11 mouse cellular contexts compared by ENCODE assay signal in genomic region chr6:99019266-99019665, GRCm38 (mm10).
DNase-seq lines count a peak whose midpoint lies in the region; ATAC-seq and TF ChIP-seq lines count a peak whose summit lies in the region.
"Had no signal": no experiment of that assay in that cellular context is flagged by ENCODE, and none has a peak within 500 bp of the region (broad histone marks: within the 10 kb centered on the region; RNA-seq: fewer than 3 reads in every experiment).

No protein-coding gene starts in this region.

- H3K9ac ChIP-seq in hindbrain, embryonic 15.5 days: no peak overlapping the region
- H3K9ac ChIP-seq in hindbrain, embryonic 16.5 days (ENCODE audit: low read depth, low read length): no peak overlapping the region
- H3K9ac ChIP-seq in stomach, postnatal 0 days (ENCODE audit: low read length): no peak overlapping the region
- H3K9ac ChIP-seq: embryonic facial prominence, embryonic 15.5 days; hindbrain, embryonic 12.5 days had no signal

- no peaks in the 10 kb centered on the region for H3K9me3 ChIP-seq in hindbrain, embryonic 15.5 days
- no peaks in the 10 kb centered on the region for H3K9me3 ChIP-seq in hindbrain, embryonic 16.5 days (ENCODE audit: control insufficient read depth, low read length)
- no peaks in the 10 kb centered on the region for H3K9me3 ChIP-seq in stomach, postnatal 0 days (ENCODE audit: control insufficient read depth, low read length)
- H3K9me3 ChIP-seq: embryonic facial prominence, embryonic 15.5 days; hindbrain, embryonic 12.5 days had no signal

- 36% methylated on average over 9 of the region's 9 CpGs for WGBS in hindbrain, embryonic 15.5 days
- WGBS in hindbrain, embryonic 16.5 days: 36% methylated on average over 9 of the region's 9 CpGs
- WGBS in stomach, postnatal 0 days: 42% methylated on average over 9 of the region's 9 CpGs

- no peak overlapping the region for H3K4me3 ChIP-seq in hindbrain, embryonic 15.5 days
- no peak overlapping the region for H3K4me3 ChIP-seq in hindbrain, embryonic 16.5 days (ENCODE audit: low read length)
- H3K4me3 ChIP-seq in stomach, postnatal 0 days (ENCODE audit: low read depth, low read length): no peak overlapping the region
- H3K4me3 ChIP-seq: embryonic facial prominence, embryonic 15.5 days; hindbrain, embryonic 12.5 days had no signal

- TF ChIP-seq CTCF in stomach, postnatal 0 days (IDR thresholded peaks at IDR 0.05; ENCODE audit: low read depth): no peak

- peaks cover 5% of the 10 kb centered on the region for H3K4me1 ChIP-seq in hindbrain, embryonic 15.5 days (replicated peaks)
- peaks cover 3% of the 10 kb centered on the region; the same call in 1 of the 2 replicates for H3K4me1 ChIP-seq in hindbrain, embryonic 16.5 days (ENCODE audit: control insufficient read depth, insufficient read depth, low read depth, low read length)
- H3K4me1 ChIP-seq in stomach, postnatal 0 days (replicated peaks; ENCODE audit: control insufficient read depth, insufficient read depth): peaks cover 12% of the 10 kb centered on the region

- H3K4me2 ChIP-seq in hindbrain, embryonic 15.5 days: 0 out of 2 replicates have a peak overlapping the region, but pooled peaks have one; percentile 0
- no peak overlapping the region for H3K4me2 ChIP-seq in hindbrain, embryonic 16.5 days (ENCODE audit: low read length)
- peak overlapping the region; percentile 27; the same call in 1 of the 2 replicates for H3K4me2 ChIP-seq in stomach, postnatal 0 days (replicated peaks; ENCODE audit: low read depth)
- H3K4me2 ChIP-seq: embryonic facial prominence, embryonic 15.5 days; hindbrain, embryonic 12.5 days had no signal

- TF ChIP-seq EP300 in stomach, postnatal 0 days (optimal IDR thresholded peaks at IDR 0.05): no peak

- DNase-seq in adrenal gland, adult (ENCODE audit: inconsistent age in 2 of 2, low spot score in 1 of 2): peak; percentile 70 to 77
- DNase-seq in adrenal gland, adult 18-20 months (ENCODE audit: low spot score in 2 of 2): no peak
- DNase-seq in retina, embryonic 14.5 days (ENCODE audit: low spot score): peak; percentile 49
- DNase-seq in retina, postnatal 1 day: no peak
- DNase-seq in stomach, postnatal 0 days (ENCODE audit: low spot score): no peak
- no peak for DNase-seq in spleen, postnatal 10 days (ENCODE audit: low spot score in 2 of 2)

- ATAC-seq in hindbrain, embryonic 15.5 days (ENCODE audit: low FRiP score, low read depth): no peak
- ATAC-seq in hindbrain, embryonic 16.5 days: no peak
- ATAC-seq in stomach, postnatal 0 days (ENCODE audit: low FRiP score, low TSS enrichment): peak; percentile 45; the same call in 1 of the 2 replicates

- no peaks in the 10 kb centered on the region for H3K36me3 ChIP-seq in hindbrain, embryonic 15.5 days
- H3K36me3 ChIP-seq in hindbrain, embryonic 16.5 days (ENCODE audit: control insufficient read depth, insufficient read depth, low read length): no peaks in the 10 kb centered on the region
- H3K36me3 ChIP-seq in stomach, postnatal 0 days (ENCODE audit: control insufficient read depth, insufficient read depth, low read length): peaks cover 9% of the 10 kb centered on the region
- H3K36me3 ChIP-seq: hindbrain, embryonic 12.5 days had no signal

- 0 out of 2 replicates have a peak overlapping the region, but pooled peaks have one; percentile 18 for H3K27ac ChIP-seq in hindbrain, embryonic 15.5 days (replicated peaks)
- no peak overlapping the region for H3K27ac ChIP-seq in hindbrain, embryonic 16.5 days (ENCODE audit: low read depth, low read length)
- peak overlapping the region; percentile 35 for H3K27ac ChIP-seq in stomach, postnatal 0 days (replicated peaks)
- H3K27ac ChIP-seq: embryonic facial prominence, embryonic 15.5 days; hindbrain, embryonic 12.5 days; macrophage had no signal

- peaks cover 28% of the 10 kb centered on the region for H3K27me3 ChIP-seq in hindbrain, embryonic 15.5 days
- H3K27me3 ChIP-seq in hindbrain, embryonic 16.5 days (replicated peaks; ENCODE audit: control insufficient read depth, insufficient read depth, low read length): peaks cover 3% of the 10 kb centered on the region; the same call in 1 of the 2 replicates
- no peaks in the 10 kb centered on the region for H3K27me3 ChIP-seq in stomach, postnatal 0 days (ENCODE audit: control insufficient read depth, insufficient read depth, low read length)

Comparison
In these comparisons a context has a peak if more than half of its experiments do, and no peak if none do; other contexts are left out.
1. DNase-seq: peak in adrenal gland, adult (2 of 2) and retina, embryonic 14.5 days (single experiment); none in adrenal gland, adult 18-20 months (0 of 2), retina, postnatal 1 day (single experiment), stomach, postnatal 0 days (single experiment) and spleen, postnatal 10 days (0 of 2).